Mouse (Mus musculus) layer of hippocampus, postnatal 14 days (tissue): Measurements from ENCODE around the gene Fbn1. TPM values are rescaled to one million over a fixed set of nuclear protein-coding genes. Genes with fewer than 3 reads are reported as not detected.

Experiments used
- DNase-seq, 2 experiments: peaks; one replicate each; pipeline ENCODE4 v3.0.0; 2021 to 2022; ENCODE audit warnings: low spot score in 2 of 2, mixed read lengths in 1 of 2
- total RNA-seq, 2 experiments: library from RNA; stranded (reverse); gene quantifications; 2 replicates each; pipeline ENCODE4 v1.2.3; 2021

Fbn1 gene
- total RNA-seq, 2 experiments from 2014 or later: 10.4 to 10.5 TPM

GRCm38 (mm10) chr2:125404509-125405105 is 103.2 kb downstream of the Fbn1 start:
- DNase-seq: no peak

- no peak for DNase-seq
Measured at GRCm38 (mm10) chr2:125402276-125402675, 105.5 kb downstream of the Fbn1 start.

- DNase-seq: no peak
Measured at GRCm38 (mm10) chr2:125400121-125400520, 107.7 kb downstream of the Fbn1 start.

GRCm38 (mm10) chr2:125397796-125398195 is 110.0 kb downstream of the Fbn1 start:
- no peak for DNase-seq

- DNase-seq: no peak
Measured at GRCm38 (mm10) chr2:125394428-125395101, 113.2 kb downstream of the Fbn1 start.

- DNase-seq: no peak
Measured at GRCm38 (mm10) chr2:125391582-125391981, 116.2 kb downstream of the Fbn1 start.

- DNase-seq: no peak
Measured at GRCm38 (mm10) chr2:125389796-125390195, 118.0 kb downstream of the Fbn1 start.

- no peak for DNase-seq
Measured at GRCm38 (mm10) chr2:125386221-125386965, 121.4 kb downstream of the Fbn1 start.

GRCm38 (mm10) chr2:125384941-125385340 is 122.9 kb downstream of the Fbn1 start:
- no peak for DNase-seq

GRCm38 (mm10) chr2:125384415-125384814 is 123.4 kb downstream of the Fbn1 start:
- DNase-seq: no peak

- DNase-seq: no peak
Measured at GRCm38 (mm10) chr2:125383273-125383641, 124.5 kb downstream of the Fbn1 start.

GRCm38 (mm10) chr2:125382613-125383272 is 125.0 kb downstream of the Fbn1 start:
- no peak for DNase-seq

GRCm38 (mm10) chr2:125380086-125380485 is 127.7 kb downstream of the Fbn1 start:
- DNase-seq: peak in 1 of 2 experiments; percentile 12

GRCm38 (mm10) chr2:125379206-125379605 is 128.6 kb downstream of the Fbn1 start:
- no peak for DNase-seq

- DNase-seq: no peak
Measured at GRCm38 (mm10) chr2:125375926-125376325, 131.9 kb downstream of the Fbn1 start.

- no peak for DNase-seq
Measured at GRCm38 (mm10) chr2:125375301-125375700, 132.5 kb downstream of the Fbn1 start.

GRCm38 (mm10) chr2:125369666-125370065 is 138.1 kb downstream of the Fbn1 start:
- DNase-seq: no peak

GRCm38 (mm10) chr2:125368616-125369015 is 139.2 kb downstream of the Fbn1 start:
- peak in 1 of 2 experiments; percentile 39 for DNase-seq

- DNase-seq: no peak
Measured at GRCm38 (mm10) chr2:125361661-125362060, 146.1 kb downstream of the Fbn1 start.

GRCm38 (mm10) chr2:125356486-125356885 is 151.3 kb downstream of the Fbn1 start:
- DNase-seq: no peak

- no peak for DNase-seq
Measured at GRCm38 (mm10) chr2:125356068-125356467, 151.7 kb downstream of the Fbn1 start.
